Mouse (Mus musculus) ES-Bruce4 (cell line): Measurements from ENCODE around the gene Nova1. TPM values are rescaled to one million over a fixed set of nuclear protein-coding genes. Genes with fewer than 3 reads are reported as not detected.

Source experiments
- H3K27ac ChIP-seq: 2 replicates; pipeline ENCODE4 v1.5.1; 2012; ENCODE audit warnings: low read length, inconsistent platforms; ENCODE audit not compliant: insufficient read depth
- H3K27me3 ChIP-seq: 2 replicates; pipeline ENCODE4 v1.6.1; 2012; ENCODE audit warnings: mild to moderate bottlenecking, low read length, inconsistent platforms; ENCODE audit not compliant: control insufficient read depth, poor library complexity, insufficient read depth, severe bottlenecking
- H3K36me3 ChIP-seq: 2 replicates; pipeline ENCODE4 v1.6.1; 2012; ENCODE audit warnings: inconsistent platforms, mild to moderate bottlenecking, low read length, moderate library complexity; ENCODE audit not compliant: control insufficient read depth, poor library complexity, insufficient read depth, severe bottlenecking
- H3K4me1 ChIP-seq: one replicate; pipeline ENCODE4 v1.8.1; 2011; ENCODE audit warnings: low read length; ENCODE audit not compliant: control insufficient read depth, insufficient read depth
- H3K4me3 ChIP-seq: 2 replicates; pipeline ENCODE4 v1.5.1; 2011; ENCODE audit warnings: low read depth, mild to moderate bottlenecking, low read length
- H3K9ac ChIP-seq: 2 replicates; pipeline ENCODE4 v1.6.1; 2012; ENCODE audit warnings: low read depth, mild to moderate bottlenecking, inconsistent platforms; ENCODE audit not compliant: poor library complexity, severe bottlenecking
- H3K9me3 ChIP-seq: replicated peaks from 2 replicates; pipeline ENCODE4 v1.6.1; 2012; ENCODE audit warnings: mild to moderate bottlenecking, low read length, inconsistent platforms; ENCODE audit not compliant: control insufficient read depth, poor library complexity, insufficient read depth, severe bottlenecking
- CTCF ChIP-seq: IDR thresholded peaks from one replicate; pipeline ENCODE4 v1.8.1; 2011; ENCODE audit warnings: low read depth, low read length
- EP300 ChIP-seq: IDR thresholded peaks from 2 replicates; pipeline ENCODE4 v1.6.1; 2011; ENCODE audit warnings: low read depth, low read length; ENCODE audit not compliant: insufficient read depth
- POLR2A ChIP-seq: IDR thresholded peaks from one replicate; pipeline ENCODE4 v1.8.1; 2011; ENCODE audit warnings: low read length; ENCODE audit not compliant: insufficient read depth
- polyA plus RNA-seq: library from polyadenylated mRNA; stranded (reverse); fragments of >200 nt; gene quantifications from 2 replicates; pipeline ENCODE4 v1.2.4, GENCODE M21; 2011; ENCODE audit warnings: low read depth; ENCODE audit not compliant: missing spikeins, insufficient read depth, insufficient read length

Nova1 gene
- polyA plus RNA-seq, 1 experiment, result 4.4 TPM

DNA sequence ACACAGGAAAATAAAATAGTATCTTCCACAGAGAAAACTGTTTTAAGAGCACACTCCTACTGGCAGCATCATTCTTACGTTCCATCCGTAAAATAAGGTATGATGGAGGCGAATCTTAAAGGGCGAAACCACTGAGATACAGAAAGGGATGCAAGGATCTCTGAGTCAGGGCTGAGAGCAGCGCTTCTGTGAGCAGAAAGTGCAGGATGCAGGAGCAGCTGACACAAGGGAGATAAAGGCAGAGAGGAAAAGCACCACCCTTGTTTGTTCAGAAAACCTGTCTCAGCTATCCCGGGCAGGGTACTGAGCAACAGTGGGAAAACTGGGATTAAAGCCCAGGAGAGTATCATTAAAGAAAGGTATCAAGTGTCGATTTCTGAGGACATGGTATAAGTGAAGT, 59.3 kb downstream of the Nova1 start:
- no peaks in the 10 kb centered on the region for H3K27me3 ChIP-seq
- H3K36me3 ChIP-seq, result no peaks in the 10 kb centered on the region
- no peak overlapping the region for H3K4me3 ChIP-seq
- H3K9ac ChIP-seq, result no peak overlapping the region
- no peaks in the 10 kb centered on the region for H3K9me3 ChIP-seq
- no peak overlapping the region for H3K27ac ChIP-seq
- no peaks in the 10 kb centered on the region for H3K4me1 ChIP-seq
- no peak for TF ChIP-seq EP300
- no peak for TF ChIP-seq POLR2A
- TF ChIP-seq CTCF, result no peak

DNA sequence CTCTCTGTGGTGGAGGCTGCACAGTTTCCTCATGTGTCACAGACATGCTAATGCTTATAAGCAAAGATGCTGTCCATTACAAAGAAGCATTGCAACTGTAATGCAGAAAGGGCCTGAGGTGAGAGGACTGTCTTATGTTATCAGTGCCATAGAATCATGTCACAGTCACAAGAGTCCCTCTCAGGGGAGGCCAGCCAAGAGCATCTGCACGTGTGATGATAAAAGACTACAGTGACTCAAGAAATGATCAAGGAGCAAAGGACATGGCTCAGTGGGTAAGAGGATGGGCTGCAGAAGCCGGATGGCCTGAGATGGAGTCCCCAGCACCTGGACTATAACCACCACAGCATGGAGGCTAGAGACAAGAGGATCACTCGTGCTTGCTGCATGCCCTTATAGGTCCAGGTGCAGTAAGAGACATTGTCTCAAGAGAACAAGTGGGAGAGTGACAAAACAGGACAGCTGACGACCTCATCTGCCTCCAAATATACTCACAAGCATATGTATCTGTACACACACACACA, 64.3 kb downstream of the Nova1 start:
- Histone ChIP-seq H3K27me3 (no peaks in the 10 kb centered on the region), H3K4me1 (no peaks in the 10 kb centered on the region), H3K36me3 (no peaks in the 10 kb centered on the region), H3K4me3 (no peak overlapping the region), H3K27ac (no peak overlapping the region), H3K9me3 (no peaks in the 10 kb centered on the region), H3K9ac (no peak overlapping the region)
- TF ChIP-seq POLR2A (no peak), EP300 (no peak), CTCF (no peak)

DNA sequence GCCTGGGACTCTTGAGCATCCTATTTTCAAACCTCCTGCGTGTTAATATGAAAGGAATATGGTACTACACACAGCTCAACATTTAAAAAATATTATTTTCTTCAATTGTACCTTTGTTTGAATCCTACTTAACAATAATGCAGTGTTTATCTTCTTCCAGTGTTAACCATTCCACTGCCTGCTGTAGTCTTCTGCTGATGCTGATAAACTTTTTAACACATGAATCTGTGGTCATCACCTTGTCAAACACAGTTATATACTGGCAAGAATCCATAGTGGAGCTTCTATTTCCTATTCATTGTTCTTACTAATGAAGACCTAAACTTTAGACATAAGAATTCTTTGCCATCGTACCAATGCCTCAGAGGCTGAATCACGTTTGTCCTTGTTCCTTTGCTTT, 65.6 kb downstream of the Nova1 start:
- no peaks in the 10 kb centered on the region for H3K4me1 ChIP-seq
- H3K4me3 ChIP-seq, result no peak overlapping the region
- no peaks in the 10 kb centered on the region for H3K9me3 ChIP-seq
- TF ChIP-seq POLR2A (no peak), EP300 (no peak), CTCF (no peak)
- H3K27me3 ChIP-seq, result no peaks in the 10 kb centered on the region
- no peak overlapping the region for H3K9ac ChIP-seq
- no peak overlapping the region for H3K27ac ChIP-seq
- H3K36me3 ChIP-seq, result no peaks in the 10 kb centered on the region

DNA sequence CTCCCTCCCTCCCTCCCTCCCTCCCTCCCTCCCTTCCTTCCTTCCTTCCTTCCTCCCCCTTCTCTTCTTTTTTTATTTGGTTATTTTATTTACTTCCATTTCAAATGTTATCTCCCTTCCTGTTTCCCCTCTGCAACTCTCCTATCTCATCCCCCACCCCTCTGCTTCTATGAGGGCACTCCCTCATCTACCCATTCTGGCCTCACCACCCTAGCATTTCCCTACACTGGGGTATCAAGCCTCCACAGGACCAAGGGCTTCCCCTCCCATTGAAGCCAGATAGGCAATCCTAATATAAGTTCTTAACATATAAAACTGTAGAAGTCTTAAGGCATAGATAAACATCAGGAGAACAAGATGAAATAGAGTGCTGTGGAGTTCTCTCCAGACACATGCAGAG, 85.5 kb downstream of the Nova1 start:
- H3K27me3 ChIP-seq, result no peaks in the 10 kb centered on the region
- H3K4me1 ChIP-seq, result no peaks in the 10 kb centered on the region
- TF ChIP-seq CTCF (no peak), EP300 (no peak), POLR2A (no peak)
- no peak overlapping the region for H3K9ac ChIP-seq
- H3K36me3 ChIP-seq, result no peaks in the 10 kb centered on the region
- no peaks in the 10 kb centered on the region for H3K9me3 ChIP-seq
- no peak overlapping the region for H3K27ac ChIP-seq
- no peak overlapping the region for H3K4me3 ChIP-seq

DNA sequence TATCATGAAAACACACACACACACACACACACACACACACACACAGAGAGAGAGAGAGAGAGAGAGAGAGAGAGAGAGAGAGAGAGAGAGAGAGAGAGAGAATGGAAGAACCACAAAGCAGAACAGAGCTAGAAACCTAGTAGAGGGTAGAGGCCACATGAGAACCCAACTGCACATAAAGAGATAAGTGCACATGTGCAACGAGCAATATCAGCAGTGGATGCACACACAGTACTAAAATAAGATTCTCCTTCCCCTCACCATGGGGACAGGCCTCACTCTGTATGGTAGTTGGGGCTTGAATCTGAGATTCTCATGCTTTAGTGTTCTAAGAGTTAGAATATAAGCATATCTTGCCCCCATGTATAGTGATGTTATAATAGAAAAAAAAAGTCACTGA, 86.8 kb downstream of the Nova1 start:
- Histone ChIP-seq H3K4me3 (no peak overlapping the region), H3K9ac (no peak overlapping the region), H3K9me3 (no peaks in the 10 kb centered on the region), H3K27ac (no peak overlapping the region), H3K27me3 (no peaks in the 10 kb centered on the region), H3K36me3 (no peaks in the 10 kb centered on the region), H3K4me1 (no peaks in the 10 kb centered on the region)
- TF ChIP-seq CTCF (no peak), EP300 (no peak), POLR2A (no peak)

DNA sequence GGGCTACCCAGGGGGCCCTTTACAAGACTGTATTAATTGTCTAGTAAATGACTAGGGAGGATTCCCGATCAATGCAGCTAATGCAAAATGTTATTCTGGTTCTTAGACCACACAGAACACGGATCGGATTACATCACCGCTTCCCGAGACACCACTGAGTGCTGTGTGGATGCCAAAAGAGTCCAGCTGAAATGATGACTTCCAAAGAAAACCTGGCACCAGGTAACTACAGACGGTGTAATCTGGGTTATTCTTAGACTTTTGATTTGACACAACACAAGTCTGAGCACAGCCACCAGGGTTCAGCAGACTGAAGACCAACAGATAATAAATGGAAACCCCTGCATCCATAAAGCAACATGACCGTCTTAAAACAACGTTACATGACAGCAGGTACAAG, 96.8 kb downstream of the Nova1 start:
- no peaks in the 10 kb centered on the region for H3K36me3 ChIP-seq
- no peak overlapping the region for H3K9ac ChIP-seq
- no peaks in the 10 kb centered on the region for H3K4me1 ChIP-seq
- H3K27me3 ChIP-seq, result no peaks in the 10 kb centered on the region
- H3K4me3 ChIP-seq, result no peak overlapping the region
- no peaks in the 10 kb centered on the region for H3K9me3 ChIP-seq
- H3K27ac ChIP-seq, result no peak overlapping the region
- TF ChIP-seq EP300 (no peak), CTCF (no peak), POLR2A (no peak)
